Mouse (Mus musculus): ENCODE measurements around the gene Fgd1.
A peak's percentile ranks its signal among the peaks of the same experiment; 100 is the strongest.

Fgd1 gene

DNA sequence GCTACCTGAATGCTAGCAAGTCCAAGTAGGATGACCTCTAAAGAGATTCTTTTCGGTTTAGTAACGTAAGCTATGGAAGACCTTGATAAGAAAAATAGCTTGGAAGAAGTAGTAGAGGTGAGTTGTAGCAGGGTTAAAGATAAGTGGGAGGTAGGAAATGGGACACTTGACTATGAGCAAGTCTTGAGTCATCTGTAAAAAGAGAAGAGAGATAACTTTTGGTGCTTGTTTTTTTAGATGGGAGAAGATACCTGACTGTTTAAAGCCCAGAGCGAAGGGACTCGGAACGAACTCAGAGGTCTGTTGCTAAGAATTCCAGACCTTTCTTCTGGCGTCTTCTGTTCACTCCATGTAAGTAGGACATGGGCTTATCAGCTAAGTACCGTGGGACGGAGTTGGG is at the start of gene Fgd1:
Gene Fgd1, plus strand, starts transcription at position 301 of the 400 bp plus-strand sequence.
- no peak for DNase-seq

DNA sequence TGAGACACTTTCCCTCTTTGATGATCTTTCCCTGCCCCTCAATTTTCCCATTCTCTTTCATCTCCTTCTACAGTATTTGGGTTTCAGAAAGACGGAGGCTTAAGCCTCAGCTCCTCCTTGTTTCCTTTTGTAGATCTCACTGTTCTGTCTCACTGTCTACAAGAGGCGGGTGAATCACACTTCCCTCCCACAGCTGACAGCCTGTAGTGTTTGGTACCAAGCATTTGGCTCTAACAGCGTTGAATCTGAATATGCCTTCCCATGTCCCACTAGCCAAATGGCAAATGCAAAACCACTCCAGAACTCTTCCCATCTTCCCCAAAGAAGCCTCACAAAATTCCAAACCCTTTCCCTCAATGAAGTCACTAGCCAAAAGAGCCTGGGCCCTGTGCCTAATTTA is 49.2 kb upstream of the Fgd1 start:
- no peak for DNase-seq

DNA sequence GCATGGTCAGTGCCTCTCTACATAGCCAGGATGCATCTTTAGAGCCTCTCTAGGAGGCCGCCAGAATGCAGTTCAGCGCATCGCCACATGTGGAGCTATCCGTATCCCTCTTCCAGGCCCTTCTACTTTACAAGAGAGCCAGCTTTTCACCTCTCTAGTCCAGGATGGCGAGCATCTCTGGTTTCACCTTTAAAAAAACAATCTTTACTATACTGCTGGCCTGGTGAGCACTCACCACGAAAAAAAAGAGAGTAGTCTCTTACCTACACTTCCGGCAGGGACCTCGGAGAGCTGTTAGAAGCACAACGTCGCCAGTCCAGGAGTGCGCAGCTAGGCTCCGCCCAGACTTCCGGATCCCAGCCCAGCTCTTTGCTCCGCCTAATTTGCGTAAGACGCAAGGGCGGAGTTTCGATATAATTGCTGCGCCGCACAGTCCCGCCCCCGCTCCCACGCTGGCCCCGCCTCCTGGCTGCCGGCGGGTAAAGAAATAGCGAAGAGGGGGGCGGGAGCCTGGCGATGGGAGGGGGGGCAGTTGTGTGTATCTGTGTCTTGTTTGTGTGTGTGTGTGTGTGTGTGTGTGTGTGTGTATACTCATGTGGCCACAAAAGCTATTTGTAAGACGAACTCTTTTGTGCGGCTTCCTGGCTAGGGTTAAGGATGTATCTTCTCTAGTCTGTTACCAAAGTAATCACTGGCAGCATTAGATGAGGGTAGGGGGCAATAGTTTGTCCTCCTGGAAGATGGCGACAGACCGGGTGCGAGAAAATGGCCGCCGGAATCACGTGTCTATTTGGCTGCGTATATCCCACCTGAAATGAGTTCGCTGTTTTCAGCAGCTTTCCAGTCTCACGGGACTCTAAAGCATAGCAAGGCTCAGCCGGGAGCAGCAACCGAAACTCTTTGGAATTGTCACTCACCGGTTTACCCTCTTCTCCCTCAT is 28.7 kb upstream of the Fgd1 start, which contains the start of gene Gnl3l:
Gene Gnl3l, minus strand, starts transcription at position 385 of the 940 bp plus-strand sequence.
- DNase-seq: peak; percentile 79 to 85

DNA sequence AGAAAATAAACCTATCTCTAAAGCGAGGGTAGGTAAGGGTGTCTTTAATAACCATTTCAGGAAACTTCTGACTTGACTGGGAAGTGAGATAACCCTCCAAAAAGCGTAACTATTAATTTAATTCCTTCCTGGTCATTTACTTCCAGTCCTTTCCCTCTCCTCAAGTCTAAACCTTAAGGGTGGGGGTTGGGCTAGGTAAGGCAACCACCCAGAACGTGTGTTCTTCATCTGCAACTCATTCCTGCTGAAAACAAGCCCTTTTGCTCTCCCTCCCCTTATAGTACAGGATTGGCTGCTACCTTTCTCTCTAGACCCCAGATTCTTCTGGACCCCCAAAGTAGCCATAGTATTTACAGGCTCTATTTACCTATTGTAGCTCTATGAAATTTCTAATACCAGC is 28.1 kb upstream of the Fgd1 start:
- no peak for DNase-seq

DNA sequence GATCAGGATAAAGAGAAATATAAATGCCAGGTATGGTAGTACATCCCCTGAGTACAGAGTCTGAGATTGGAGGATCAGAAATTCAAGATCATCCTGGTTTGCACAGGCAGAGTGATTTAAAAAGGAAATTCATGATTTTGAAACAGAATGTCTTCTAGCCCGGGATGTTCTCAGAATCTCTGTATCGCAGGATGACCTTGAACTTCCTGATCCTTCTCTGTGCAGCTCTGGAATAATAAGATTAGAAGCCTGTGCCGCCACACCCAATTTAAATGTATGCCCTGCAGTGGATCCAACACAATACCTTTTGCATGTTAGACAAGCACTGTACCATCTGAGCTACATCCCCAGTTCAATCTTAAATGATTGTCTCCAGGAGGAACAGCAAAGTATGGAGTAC is 27.2 kb upstream of the Fgd1 start:
- no peak for DNase-seq

DNA sequence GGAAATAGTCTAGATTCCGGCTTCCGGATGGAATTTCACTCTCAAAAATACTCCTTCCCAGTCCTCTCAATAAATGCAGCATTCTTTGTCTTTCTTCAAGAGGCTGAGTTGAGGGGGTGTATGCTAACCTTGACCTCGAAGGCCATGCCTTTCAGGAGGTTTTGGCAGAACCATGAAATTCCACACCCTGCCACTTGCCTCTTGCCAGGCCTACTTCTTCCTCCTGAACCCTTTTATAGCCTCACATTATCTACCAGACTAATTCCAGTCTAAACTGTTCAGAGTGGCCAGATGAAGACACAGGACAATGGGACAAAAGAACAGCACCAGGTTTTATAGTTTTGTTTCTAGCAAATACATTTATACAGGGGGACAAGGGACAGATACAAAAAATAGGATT is 14.6 kb upstream of the Fgd1 start:
- DNase-seq: no peak

DNA sequence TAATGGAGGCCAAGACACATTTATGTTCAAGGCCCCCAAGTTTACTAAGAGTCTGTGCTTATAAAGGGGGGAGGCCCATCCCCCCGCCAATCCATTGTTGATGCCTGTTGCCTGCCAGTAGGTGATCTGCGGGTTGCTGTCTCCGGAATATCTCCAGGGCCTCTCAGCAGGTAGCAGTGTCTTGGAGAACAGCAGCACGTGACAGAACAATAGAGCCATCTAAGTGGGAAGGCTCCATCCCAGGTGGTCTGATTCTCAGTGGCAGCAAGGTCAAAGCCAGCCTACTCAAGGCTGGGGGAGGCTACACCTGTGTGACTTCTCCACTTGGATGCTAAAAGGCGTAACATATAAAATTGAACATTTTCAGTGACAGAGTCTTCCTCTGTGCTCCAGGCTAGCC is 4.7 kb upstream of the Fgd1 start:
- no peak for DNase-seq

DNA sequence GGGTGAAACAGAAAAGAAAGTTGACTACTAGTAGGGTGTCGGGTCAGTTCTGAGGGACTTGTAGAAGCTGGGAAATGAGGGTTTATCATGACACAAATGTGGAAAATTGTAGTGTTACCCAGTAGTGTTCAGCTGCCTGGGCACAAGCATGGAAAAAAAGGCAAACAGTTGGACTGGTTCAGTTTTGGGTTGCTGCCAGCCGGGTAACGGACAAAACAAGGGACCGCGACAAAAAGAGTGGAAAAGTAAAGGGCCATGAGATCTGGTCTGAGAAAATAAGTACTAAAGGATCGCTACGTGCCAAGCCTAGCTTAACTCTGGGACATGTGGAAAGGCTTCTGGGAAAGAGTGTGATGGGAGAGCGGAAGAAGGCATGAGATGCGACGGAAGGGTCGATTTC is 371 bp downstream of the Fgd1 start:
- no peak for DNase-seq

DNA sequence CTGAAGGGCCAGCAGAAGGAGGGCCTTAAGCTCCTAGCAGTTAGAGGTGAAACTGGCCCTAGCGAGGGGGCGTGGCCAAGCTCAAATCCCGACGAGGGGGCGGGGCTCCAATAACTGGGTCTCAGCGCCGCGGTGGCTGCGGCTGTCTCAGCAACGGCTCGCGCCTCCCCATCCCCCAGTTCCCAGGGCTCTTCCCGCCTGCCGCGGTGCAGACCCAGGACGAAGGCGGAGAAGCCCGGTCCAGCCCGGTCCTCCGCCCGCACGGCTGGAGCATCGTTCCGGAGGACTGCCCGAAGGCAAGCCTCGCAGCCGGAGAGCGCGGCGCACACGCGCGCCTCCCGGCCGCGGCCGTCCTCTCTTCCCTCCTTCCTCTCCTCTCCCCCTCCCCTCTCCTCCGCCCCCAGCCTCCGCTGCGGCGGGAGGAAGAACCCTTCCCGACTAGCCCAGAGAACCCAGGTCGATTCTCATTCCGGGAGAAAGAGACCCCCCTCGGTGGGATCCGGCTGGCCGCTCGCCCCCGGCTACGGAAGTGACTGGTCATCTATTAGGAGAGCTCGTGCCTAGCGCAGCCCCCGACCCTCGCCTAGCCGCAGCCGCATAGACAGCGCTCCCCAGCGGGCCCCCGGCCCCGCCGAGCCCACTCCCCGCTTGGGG is 954 bp downstream of the Fgd1 start:
- DNase-seq: peak; percentile 9 to 22

DNA sequence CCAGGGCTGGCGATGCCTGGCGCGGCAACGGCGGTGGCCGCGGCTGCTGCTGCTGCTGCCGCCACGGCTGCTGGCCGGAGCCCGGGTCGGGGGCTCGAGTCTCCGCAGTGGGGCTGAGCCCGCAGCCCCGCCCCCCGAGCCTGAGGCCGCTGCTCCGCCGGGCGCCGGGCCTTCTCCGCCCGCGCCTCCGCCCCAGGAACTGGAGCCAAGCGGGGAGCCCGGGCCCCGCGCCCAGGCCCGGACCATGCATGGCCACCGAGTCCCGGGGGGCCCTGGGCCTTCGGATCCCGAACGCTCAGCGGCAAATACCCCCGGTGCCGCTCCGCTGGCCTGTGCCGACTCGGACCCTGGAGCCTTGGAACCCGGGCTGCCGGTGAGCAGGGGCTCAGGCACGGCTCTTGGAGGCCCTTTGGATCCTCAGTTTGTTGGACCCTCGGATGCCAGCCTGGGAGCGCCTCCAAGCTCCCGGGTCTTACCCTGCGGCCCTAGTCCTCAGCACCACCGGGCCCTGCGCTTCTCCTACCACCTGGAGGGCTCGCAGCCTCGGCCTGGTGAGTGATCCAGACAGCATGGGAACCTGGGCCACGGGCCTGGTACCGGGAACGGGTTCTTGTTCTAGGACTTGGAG is 1.6 kb downstream of the Fgd1 start:
- peak in 1 of 2 experiments; percentile 3 for DNase-seq

DNA sequence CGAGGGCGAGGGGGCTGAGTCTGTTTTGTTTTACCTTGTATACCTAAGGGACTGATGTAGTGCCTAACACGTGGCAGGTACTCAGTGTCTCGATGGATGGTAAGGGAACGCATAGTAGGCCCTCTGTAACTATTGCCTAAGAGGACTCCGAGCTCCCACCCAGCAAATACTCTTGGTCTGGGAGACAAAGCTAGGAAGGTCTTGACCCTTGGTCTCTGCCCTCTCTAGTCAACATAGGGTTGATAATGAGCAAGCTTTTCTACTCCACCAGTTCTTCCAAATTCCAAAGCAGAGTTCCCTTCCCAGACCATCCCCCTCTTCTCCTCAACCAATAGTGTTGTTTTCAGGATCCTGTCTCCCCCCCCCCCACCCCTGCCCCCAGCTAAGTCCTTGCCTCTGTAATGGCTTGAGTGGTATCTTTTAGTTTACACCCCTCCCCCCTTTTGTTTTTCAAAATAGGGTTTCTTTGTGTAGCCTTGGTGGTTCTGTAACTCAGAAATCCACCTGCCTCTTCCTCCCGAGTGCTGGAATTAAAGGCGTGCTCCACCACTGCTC is 3.8 kb downstream of the Fgd1 start:
- DNase-seq: no peak

DNA sequence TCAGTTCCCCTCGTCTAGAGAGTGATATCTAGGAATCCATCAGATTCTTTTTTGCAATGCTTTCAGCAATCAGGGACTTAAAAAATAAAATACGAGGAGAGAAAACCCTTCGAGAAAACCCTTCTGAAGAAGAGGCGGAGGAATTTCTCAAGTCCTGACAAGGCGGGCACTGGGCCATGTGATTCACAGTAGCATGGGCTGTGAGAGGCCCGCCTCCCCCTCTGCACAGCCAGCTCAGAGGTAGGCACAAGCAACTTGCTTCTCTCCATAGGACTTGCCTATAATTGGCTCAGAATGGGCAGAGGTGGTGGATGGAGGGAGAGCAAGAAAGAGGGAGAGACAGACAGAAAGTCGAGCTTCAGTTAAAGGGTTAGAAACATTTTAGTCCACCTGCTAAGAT is 4.4 kb downstream of the Fgd1 start:
- DNase-seq: no peak

DNA sequence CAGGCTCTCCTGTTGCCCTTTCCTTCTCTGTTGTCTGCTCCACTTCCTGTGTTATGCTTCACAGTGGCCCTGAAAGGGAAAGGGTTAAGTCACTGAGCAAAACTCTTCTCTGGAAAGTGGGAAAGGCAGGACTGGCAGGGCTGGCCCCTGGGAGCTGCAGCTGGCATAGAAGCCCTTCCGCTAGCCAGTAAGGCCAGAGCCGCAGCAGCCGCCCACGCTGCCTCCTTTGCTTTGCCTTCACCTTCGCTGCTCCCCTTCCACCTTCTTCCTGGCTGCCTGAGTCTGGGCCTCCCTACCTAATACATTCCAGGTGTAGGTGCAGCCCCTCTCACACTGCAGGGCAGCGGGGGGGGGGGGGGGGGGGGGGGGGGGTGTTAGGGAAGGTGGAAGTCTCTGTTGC is 8.5 kb downstream of the Fgd1 start:
- DNase-seq: no peak

DNA sequence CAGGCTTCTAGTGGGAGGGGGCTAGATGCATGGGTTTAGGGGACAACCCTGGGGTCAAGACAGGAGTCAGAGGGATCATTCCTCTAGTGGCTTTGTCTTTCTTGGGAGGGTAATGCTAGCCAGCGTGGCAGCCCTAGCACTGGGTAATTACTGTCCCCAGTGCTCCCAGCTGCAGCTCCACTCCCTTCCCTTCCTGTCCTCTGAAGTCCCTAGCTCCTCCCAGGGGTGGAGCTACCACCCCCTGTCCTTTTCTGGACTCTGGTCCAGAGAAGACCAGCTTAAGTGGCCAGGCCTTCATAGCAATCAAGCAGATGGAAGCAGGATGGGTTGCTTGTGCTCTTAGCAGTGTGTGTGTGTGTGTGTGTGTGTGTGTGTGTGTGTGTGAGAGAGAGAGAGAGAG is 9.6 kb downstream of the Fgd1 start:
- no peak for DNase-seq

DNA sequence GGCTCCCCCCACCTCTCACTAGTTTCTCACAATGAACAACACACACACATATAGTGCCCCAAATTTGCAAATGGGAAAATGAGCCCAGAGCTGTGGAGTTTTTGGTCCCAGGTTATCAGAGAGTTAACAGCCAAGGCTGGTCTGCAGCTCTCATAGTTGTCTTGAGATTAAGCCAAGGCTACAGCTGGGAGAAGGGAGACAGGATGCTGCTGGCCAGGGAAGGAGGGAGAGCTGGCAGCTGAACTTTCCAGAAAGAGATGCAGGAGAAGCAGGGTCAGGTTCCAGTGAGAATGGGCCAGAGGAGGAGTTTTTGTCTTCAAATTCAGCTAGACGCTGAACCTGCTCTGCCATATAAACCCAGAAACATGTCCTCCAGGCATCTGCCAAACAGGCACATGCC is 13.4 kb downstream of the Fgd1 start:
- DNase-seq: no peak

DNA sequence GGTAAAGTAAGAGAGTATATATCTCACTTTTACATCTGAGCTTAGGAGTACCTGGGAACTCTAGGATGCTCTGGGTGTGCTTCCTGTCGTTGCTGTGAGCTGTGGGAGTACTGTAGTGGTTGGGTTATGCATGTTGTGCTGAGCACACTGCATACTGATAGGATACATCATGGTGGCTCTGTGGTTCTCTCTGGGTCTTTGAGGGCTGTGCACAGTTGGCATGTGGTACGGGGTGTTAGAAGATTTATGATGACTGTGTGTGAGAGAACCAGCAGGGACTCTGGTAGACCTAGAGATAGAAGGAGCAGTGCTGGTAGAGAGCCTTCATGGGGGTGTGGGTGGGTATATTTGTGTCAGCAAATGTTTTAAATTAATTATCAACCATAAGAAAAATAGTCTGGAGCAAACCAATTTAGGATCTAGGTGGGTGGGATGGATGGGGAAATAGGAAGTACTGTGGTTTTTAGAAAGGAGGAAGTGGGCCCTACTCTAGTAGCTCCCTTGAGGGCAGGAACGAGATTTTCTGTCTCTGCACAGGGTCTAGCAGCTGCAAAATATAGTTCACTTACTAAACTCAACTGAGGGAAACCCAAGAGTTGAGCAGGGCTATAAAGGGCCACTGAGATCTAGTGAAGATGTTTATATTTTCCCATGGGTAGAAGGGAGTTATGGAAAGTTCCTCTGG is 15.8 kb downstream of the Fgd1 start:
- no peak for DNase-seq

DNA sequence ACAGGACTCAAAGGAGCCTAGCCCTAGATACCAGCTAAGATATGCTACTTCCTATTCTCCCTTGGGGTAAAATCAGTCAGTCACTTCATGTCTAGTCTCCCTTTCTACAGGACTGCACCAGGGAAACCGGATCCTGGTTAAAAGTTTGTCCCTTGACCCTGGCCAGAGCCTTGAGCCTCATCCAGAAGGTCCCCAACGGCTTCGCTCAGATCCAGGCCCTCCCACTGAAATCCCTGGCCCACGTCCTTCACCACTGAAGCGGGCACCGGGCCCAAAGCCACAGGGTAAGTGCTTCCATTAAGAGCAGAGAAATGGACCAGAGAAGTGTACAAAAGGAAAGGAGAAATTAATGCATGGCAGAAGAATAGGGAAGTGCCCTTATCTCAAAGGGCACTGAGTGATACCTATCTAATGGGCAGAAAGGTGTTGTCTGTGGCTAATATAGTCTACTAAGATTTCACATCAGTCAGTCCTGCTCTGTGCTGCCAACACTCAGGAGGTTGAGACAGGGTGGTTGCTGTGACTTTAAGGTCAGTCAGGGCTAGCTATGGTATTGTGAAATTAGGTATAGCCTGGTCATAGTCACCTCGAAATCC is 20.2 kb downstream of the Fgd1 start:
- DNase-seq: no peak

DNA sequence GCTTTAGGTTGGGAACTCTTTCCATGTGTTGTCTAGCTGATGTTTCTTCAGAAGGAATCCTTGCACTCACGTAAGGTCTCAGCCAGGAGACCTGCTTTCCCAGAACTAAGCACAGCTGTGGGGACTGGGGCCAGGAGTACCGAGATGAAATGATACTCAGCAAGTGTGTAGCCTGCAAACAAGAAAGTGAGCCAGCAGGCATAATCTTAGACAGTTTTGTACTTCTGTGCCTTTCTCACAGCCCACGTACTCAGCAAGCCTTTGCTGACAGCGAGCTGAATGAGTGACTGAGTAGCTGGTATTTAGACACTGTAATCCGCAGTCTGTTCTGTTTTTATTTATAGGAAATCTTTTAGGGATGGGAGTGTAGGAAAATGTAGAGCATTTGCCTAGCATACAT is 21.9 kb downstream of the Fgd1 start:
- no peak for DNase-seq

DNA sequence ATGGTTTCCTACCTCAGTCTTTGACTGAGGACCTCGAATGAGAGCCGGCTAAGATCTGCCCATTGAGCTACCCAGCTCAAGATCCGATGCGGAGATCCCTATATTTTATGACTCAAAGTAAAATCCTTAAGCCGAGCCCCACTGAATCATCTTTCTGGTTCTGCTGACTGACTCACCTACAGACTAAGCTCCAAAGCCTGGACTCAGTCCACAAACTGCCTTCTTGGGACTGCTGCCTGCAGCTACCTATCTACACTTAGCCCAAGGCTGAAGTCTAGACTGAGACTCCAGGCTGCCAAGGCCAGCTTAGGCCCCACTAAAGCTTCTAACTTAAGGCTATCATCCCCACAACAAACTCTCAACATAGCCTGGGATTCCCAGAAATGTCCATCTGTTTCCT is 30.1 kb downstream of the Fgd1 start:
- no peak for DNase-seq

DNA sequence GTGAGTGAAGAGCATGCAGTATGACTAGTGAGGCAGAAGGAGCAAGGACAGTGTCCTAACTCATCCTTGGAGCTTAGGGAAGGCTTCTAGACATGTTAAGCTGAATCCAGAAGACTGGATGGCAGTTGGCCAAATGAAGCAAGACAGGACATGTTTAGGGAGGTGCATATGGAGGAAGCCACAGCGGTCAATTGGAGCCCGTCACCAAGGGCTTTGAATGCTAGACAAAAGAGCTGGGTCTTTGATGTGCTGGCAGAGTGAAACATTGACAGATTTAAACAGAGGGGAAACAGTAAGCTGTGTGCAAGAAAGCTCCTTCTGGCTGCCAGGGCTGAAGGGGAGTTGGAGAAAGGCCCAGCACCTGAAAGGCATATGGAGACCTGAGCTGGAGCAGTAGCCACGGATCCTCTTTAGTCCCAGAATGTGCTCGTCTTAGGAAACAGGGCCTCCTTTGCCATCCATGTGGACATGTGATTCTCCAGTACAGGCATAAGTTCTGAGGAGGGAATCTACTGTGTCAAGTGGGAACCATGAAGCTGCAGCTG is 31.1 kb downstream of the Fgd1 start:
- no peak for DNase-seq

DNA sequence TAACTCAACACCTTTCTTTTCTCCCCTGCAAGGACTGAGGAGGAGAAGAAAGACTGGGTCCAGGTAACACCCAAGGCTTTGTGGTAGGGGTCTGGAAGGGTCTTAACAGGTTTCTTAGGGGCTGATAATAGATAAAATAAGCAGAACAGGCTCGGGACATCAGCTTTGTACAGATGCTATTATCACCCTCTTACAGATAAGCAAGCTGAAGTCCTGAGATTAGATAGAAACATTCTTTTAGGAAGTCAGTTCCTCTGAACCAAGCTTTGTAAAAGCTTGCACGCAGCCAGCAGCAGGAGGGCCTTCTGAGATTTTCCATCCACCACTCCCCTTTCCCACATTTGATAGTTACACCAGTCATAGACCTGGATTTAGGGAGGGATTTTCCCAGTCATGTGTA is 39.6 kb downstream of the Fgd1 start:
- DNase-seq: no peak

DNA sequence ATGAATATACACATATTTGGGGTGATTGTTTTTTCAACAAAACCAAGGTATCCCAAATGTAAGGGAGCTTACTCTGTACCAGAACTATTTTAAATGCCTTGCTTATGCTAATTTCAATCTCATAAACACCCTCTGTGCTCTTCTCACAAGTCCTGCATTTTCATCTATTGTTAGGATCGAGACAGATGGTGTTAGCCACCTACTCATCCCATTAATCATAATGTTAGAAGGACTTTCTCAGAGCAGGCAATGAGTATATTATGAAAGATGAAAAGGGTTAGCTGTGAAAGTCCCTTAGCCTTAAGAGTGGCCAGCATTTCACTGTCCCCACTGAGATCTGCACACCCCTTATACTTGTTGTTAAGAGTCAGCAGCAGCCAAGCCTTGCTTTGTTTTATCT is 41.5 kb downstream of the Fgd1 start:
- no peak for DNase-seq

All from thymus, adult 18-20 months (tissue).